Mouse (Mus musculus) embryonic facial prominence, embryonic 14.5 days (tissue): Measurements from ENCODE around the gene Sema3e. TPM values are rescaled to one million over a fixed set of nuclear protein-coding genes. Genes with fewer than 3 reads are reported as not detected.

Experiments used
- ATAC-seq: fragments of 200-750 bp; cut with Nextera tagmentation; 2 replicates; pipeline ENCODE4 v1.8.0; 2017; ENCODE audit warnings: low read depth, moderate number of reproducible peaks, moderate TSS enrichment
- DNase-seq: peaks from one replicate; pipeline ENCODE4 v3.0.0-alpha.2; 2015; ENCODE audit warnings: low spot score
- H3K27ac ChIP-seq: fragments of 300-500 bp; sonication (generic); replicated peaks from 2 replicates; pipeline ENCODE4 v1.5.1; 2014; ENCODE audit warnings: low read depth, mild to moderate bottlenecking, low read length, moderate library complexity
- H3K27me3 ChIP-seq: fragments of 300-500 bp; sonication (generic); replicated peaks from 2 replicates; pipeline ENCODE4 v1.6.1; 2014; ENCODE audit warnings: low read length; ENCODE audit not compliant: control insufficient read depth, insufficient read depth
- H3K36me3 ChIP-seq: fragments of 300-500 bp; sonication (generic); 2 replicates; pipeline ENCODE4 v1.6.1; 2014; ENCODE audit warnings: low read length, mixed read lengths; ENCODE audit not compliant: control insufficient read depth, insufficient read depth
- H3K4me1 ChIP-seq: fragments of 300-500 bp; sonication (generic); 2 replicates; pipeline ENCODE4 v1.6.1; 2014; ENCODE audit warnings: antibody characterized with exemption, low read length; ENCODE audit not compliant: control insufficient read depth, insufficient read depth
- H3K4me2 ChIP-seq: fragments of 300-500 bp; sonication (generic); 2 replicates; pipeline ENCODE4 v1.6.1; 2014; ENCODE audit warnings: low read depth, mild to moderate bottlenecking, low read length, moderate library complexity, mixed read lengths
- H3K4me3 ChIP-seq: fragments of 300-500 bp; sonication (generic); 2 replicates; pipeline ENCODE4 v1.5.1; 2014; ENCODE audit warnings: low read depth, mild to moderate bottlenecking, low read length
- H3K9ac ChIP-seq: fragments of 300-500 bp; sonication (generic); 2 replicates; pipeline ENCODE4 v1.6.1; 2014; ENCODE audit warnings: low read depth, mild to moderate bottlenecking, low read length, moderate library complexity, mixed read lengths
- H3K9me3 ChIP-seq: fragments of 300-500 bp; sonication (generic); 2 replicates; pipeline ENCODE4 v1.6.1; 2016; ENCODE audit warnings: low read length; ENCODE audit not compliant: control insufficient read depth
- WGBS: fragments of 180-500 bp; shearing (Covaris S2); extraction: QIAGEN DNeasy Blood & Tissue Kit; methylation state at CpG from one replicate; pipeline ENCODE4 v1.1.7; 2014; 5-methylcytosine and 5-hydroxymethylcytosine counted together
- polyA plus RNA-seq: library from polyadenylated mRNA; unstranded; fragments of >200 nt; fragmentation: Nextera tagmentation; extraction: Ambion mirVana; gene quantifications from 2 replicates; pipeline ENCODE4 v1.2.1, GENCODE M21; 2014

The Sema3e gene
- polyA plus RNA-seq, 1 experiment from 2014 or later, result 4.4 TPM

DNA sequence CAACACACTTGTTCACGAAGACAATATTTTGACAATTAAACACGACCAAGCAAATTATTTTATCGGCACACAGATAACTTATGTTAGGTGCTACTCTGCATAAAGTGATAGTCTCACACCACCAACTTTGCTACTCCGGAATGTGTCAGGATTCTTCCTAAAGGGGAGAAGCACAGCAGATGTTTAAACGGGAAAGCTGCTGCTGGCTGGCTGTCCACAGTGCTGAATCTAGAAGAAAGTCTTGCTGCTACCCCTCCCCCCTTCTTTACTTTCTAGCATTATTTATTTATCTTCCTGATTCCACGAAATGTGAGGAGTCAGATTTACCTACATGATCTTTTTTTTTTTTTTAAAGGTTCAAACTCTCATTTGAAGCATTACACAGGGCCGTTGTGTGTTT, 23.6 kb downstream of the Sema3e start:
- H3K9me3 ChIP-seq, result no peaks in the 10 kb centered on the region
- no peaks in the 10 kb centered on the region for H3K36me3 ChIP-seq
- H3K4me3 ChIP-seq, result no peak overlapping the region
- DNase-seq, result peak; percentile 61
- peak overlapping the region; percentile 20; the same call in 1 of the 2 replicates for H3K4me2 ChIP-seq
- no peak overlapping the region for H3K27ac ChIP-seq
- ATAC-seq, result no peak
- no peak overlapping the region for H3K9ac ChIP-seq
- no peaks in the 10 kb centered on the region for H3K27me3 ChIP-seq
- 31% methylated on average over 7 of the region's 7 CpGs for WGBS
- 0 out of 2 replicates have a peak, but pooled peaks cover 5% of the 10 kb centered on the region for H3K4me1 ChIP-seq

DNA sequence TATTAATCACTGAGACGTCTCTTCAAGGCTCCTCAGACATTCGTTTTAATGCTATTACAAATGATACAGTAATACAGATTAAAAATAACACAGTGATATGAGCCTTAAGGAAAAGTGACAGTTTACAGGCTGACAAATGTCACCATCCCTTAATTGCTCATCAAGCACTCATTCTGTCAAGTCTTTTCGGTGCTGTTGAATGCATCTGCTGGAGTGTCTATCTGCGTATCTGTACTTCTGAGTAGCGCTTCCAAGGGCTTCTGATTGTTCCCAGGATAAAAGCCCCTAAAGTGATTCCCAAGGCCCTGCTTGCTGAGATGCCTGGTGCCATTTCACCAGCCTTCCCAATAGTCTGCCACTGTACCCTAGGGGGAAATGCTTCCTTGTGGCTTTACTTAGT, 29.4 kb downstream of the Sema3e start:
- Histone ChIP-seq H3K27ac (no peak overlapping the region), H3K36me3 (no peaks in the 10 kb centered on the region), H3K4me2 (no peak overlapping the region), H3K9ac (no peak overlapping the region), H3K4me1 (no peaks in the 10 kb centered on the region), H3K9me3 (no peaks in the 10 kb centered on the region), H3K27me3 (no peaks in the 10 kb centered on the region), H3K4me3 (no peak overlapping the region)
- DNase-seq (no peak), ATAC-seq (no peak)
- WGBS, result 73% methylated on average over 5 of the region's 5 CpGs

GRCm38 (mm10) chr5:14059895-14060553, 34.9 kb downstream of the Sema3e start:
- Histone ChIP-seq H3K9ac (no peak overlapping the region), H3K27ac (no peak overlapping the region), H3K4me1 (no peaks in the 10 kb centered on the region), H3K27me3 (no peaks in the 10 kb centered on the region), H3K4me3 (no peak overlapping the region), H3K36me3 (no peaks in the 10 kb centered on the region), H3K4me2 (no peak overlapping the region), H3K9me3 (no peaks in the 10 kb centered on the region)
- ATAC-seq, result no peak
- no peak for DNase-seq
- WGBS, result 72% methylated on average over 4 of the region's 4 CpGs

DNA sequence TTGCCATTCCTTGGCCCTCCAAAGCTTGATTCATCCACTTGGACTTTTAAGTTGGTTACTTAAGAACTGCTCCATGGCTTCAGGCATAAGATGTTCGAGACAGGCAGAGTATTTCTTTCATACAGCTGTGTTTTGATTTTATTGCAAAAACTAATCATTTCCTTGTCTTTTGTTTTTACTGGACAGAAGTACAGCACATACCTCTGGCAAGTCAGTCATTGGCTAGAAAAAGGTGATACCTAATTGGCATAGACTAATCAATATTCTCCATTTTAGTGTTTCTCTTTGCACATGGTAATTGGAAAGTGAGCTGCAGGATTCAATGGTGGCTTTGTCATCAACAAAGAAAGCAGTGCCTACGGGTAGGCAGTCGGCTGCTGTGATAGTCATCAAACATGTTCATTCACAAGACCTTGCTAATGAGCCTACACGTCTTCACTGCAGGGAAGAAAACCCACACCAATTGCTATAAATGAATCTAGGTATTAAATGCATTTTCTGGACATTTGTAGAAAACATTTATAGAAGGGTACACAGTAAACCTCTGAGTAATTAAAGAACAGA, 37.9 kb downstream of the Sema3e start:
- Histone ChIP-seq H3K4me2 (no peak overlapping the region), H3K9me3 (no peaks in the 10 kb centered on the region)
- 49% methylated on average over 4 of the region's 4 CpGs for WGBS

GRCm38 (mm10) chr5:14073152-14073551, 48.1 kb downstream of the Sema3e start:
- DNase-seq, result peak; percentile 61
- no peaks in the 10 kb centered on the region for H3K9me3 ChIP-seq

More for the DNA sequence above, 37.9 kb downstream of the Sema3e start:
- DNase-seq (no peak), ATAC-seq (no peak)
- H3K27ac ChIP-seq, result no peak overlapping the region
- H3K4me3 ChIP-seq, result no peak overlapping the region
- H3K36me3 ChIP-seq, result no peaks in the 10 kb centered on the region
- H3K27me3 ChIP-seq, result no peaks in the 10 kb centered on the region
- no peaks in the 10 kb centered on the region for H3K4me1 ChIP-seq
- H3K9ac ChIP-seq, result no peak overlapping the region

DNA sequence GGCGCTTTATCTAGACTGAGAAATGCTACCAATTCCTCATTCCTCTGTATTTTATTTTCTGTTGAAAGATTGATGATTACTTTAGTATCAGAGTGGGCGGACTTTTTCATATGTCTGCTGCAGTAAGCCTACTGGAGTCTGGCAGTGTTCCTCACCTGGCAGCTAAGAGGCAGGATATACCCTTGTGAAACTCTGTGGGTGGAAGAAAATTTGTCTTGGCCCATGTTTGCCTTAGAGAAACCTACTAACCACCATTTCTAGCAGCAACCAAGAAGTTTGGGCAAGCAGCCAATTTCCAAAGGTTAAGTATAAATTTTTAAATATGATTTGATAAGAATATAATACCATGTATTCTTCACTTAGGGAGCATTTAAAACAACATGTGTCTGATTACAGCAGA, 63.0 kb downstream of the Sema3e start:
- peaks cover 7% of the 10 kb centered on the region for H3K4me1 ChIP-seq
- ATAC-seq (peak; percentile 58; the same call in 1 of the 2 replicates), DNase-seq (peak; percentile 82)
- no peaks in the 10 kb centered on the region for H3K9me3 ChIP-seq
- H3K4me2 ChIP-seq, result no peak overlapping the region
- no peaks in the 10 kb centered on the region for H3K36me3 ChIP-seq
- H3K27me3 ChIP-seq, result no peaks in the 10 kb centered on the region
- H3K9ac ChIP-seq, result no peak overlapping the region
- H3K4me3 ChIP-seq, result no peak overlapping the region
- no peak overlapping the region for H3K27ac ChIP-seq
- WGBS, result 80% methylated on average over 2 of the region's 2 CpGs

More at GRCm38 (mm10) chr5:14073152-14073551, 48.1 kb downstream of the Sema3e start:
- no peak overlapping the region for H3K9ac ChIP-seq
- no peak overlapping the region for H3K4me2 ChIP-seq
- peak; percentile 60; the same call in 1 of the 2 replicates for ATAC-seq
- H3K27me3 ChIP-seq, result no peaks in the 10 kb centered on the region
- H3K36me3 ChIP-seq, result no peaks in the 10 kb centered on the region
- no peak overlapping the region for H3K4me3 ChIP-seq
- H3K4me1 ChIP-seq, result no peaks in the 10 kb centered on the region
- 76% methylated on average over 3 of the region's 3 CpGs for WGBS
- H3K27ac ChIP-seq, result no peak overlapping the region

- ATAC-seq (peak; percentile 73), DNase-seq (peak; percentile 66)
- Histone ChIP-seq H3K4me1 (peaks cover 7% of the 10 kb centered on the region), H3K9me3 (no peaks in the 10 kb centered on the region), H3K27me3 (no peaks in the 10 kb centered on the region), H3K27ac (no peak overlapping the region), H3K4me2 (no peak overlapping the region), H3K4me3 (no peak overlapping the region), H3K36me3 (no peaks in the 10 kb centered on the region), H3K9ac (no peak overlapping the region)
- 70% methylated on average over 9 of the region's 9 CpGs for WGBS
Measured at GRCm38 (mm10) chr5:14089875-14090608, 65.0 kb downstream of the Sema3e start.

GRCm38 (mm10) chr5:14090609-14090969, 65.5 kb downstream of the Sema3e start:
- Histone ChIP-seq H3K27me3 (no peaks in the 10 kb centered on the region), H3K4me2 (no peak overlapping the region), H3K27ac (no peak overlapping the region), H3K9ac (no peak overlapping the region), H3K9me3 (no peaks in the 10 kb centered on the region), H3K36me3 (no peaks in the 10 kb centered on the region), H3K4me3 (no peak overlapping the region), H3K4me1 (peaks cover 7% of the 10 kb centered on the region)
- no peak for DNase-seq
- ATAC-seq, result no peak
- WGBS, result 58% methylated on average over 4 of the region's 4 CpGs
